Mouse (Mus musculus) kidney, postnatal 36 days (tissue): ENCODE results near the gene Gm4952.

Source experiments
- DNase-seq, 2 experiments: peaks; one replicate each; pipeline ENCODE4 v3.0.0; 2021 to 2022; ENCODE audit warnings: mixed read lengths in 2 of 2

Gene Gm4952

GRCm38 (mm10) chr19:12600684-12601480, 1.1 kb downstream of the Gm4952 start:
- no peak for DNase-seq

- DNase-seq, result peak; percentile 71 to 84
Observed at GRCm38 (mm10) chr19:12608336-12608735, 8.6 kb downstream of the Gm4952 start.

- peak in 1 of 2 experiments; percentile 30 for DNase-seq
Observed at GRCm38 (mm10) chr19:12613646-12614045, 13.9 kb downstream of the Gm4952 start.

GRCm38 (mm10) chr19:12633176-12633575, 33.4 kb downstream of the Gm4952 start, which contains the start of gene Glyat:
Gene Glyat (plus strand): TSS chr19:12633308.
- DNase-seq, result peak; percentile 57 to 75

GRCm38 (mm10) chr19:12634259-12634658, 34.5 kb downstream of the Gm4952 start:
- DNase-seq, result no peak

GRCm38 (mm10) chr19:12634963-12635362, 35.2 kb downstream of the Gm4952 start:
- no peak for DNase-seq

GRCm38 (mm10) chr19:12636863-12637262, 37.1 kb downstream of the Gm4952 start:
- DNase-seq, result no peak

- DNase-seq, result peak in 1 of 2 experiments; percentile 33
Observed at GRCm38 (mm10) chr19:12638049-12638448, 38.3 kb downstream of the Gm4952 start.

GRCm38 (mm10) chr19:12649511-12649910, 49.7 kb downstream of the Gm4952 start:
- DNase-seq, result no peak

- DNase-seq, result no peak
Observed at GRCm38 (mm10) chr19:12666156-12666555, 66.4 kb downstream of the Gm4952 start.

- peak in 1 of 2 experiments; percentile 24 for DNase-seq
Observed at GRCm38 (mm10) chr19:12668601-12669000, 68.8 kb downstream of the Gm4952 start.

GRCm38 (mm10) chr19:12670139-12670538, 70.4 kb downstream of the Gm4952 start, which contains the start of gene Olfr1442:
Gene Olfr1442 (plus strand): TSS chr19:12670439.
- no peak for DNase-seq

- no peak for DNase-seq
Observed at GRCm38 (mm10) chr19:12671051-12671450, 71.3 kb downstream of the Gm4952 start.

GRCm38 (mm10) chr19:12677812-12678211, 78.0 kb downstream of the Gm4952 start, which contains the start of gene Olfr1443:
Gene Olfr1443 (plus strand): TSS chr19:12678112.
- DNase-seq, result no peak
